ENCODE assay signal across 12 mouse cellular contexts in the genomic region with DNA sequence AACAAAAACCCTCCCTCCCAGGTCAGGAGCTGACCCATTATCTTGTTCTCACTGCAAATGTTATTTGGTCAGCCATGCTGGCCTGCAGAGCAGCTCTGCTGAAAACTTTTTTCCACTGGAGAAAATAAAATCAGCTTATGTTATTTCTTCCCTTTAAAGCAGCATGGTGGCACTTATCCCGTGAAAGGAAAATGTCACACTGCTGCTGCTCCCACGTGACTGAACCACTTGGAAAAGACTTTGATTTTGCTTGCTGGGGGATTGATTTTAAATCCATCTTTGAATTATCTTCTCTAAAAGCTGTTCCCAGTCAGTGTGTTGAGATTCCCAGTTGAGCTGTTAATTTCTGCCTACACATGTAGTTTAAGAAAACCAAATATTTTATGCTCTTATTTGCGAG.
DNase-seq lines count a peak whose midpoint lies in the region; ATAC-seq and TF ChIP-seq lines count a peak whose summit lies in the region.
"Had no signal": no experiment of that assay in that cellular context is flagged by ENCODE, and none has a peak within 500 bp of the region (broad histone marks: within the 10 kb centered on the region; RNA-seq: fewer than 3 reads in every experiment).

No protein-coding gene starts in this region.

- ATAC-seq in forebrain, embryonic 16.5 days: 0 out of 2 replicates have a peak, but pooled peaks have one; percentile 28
- no peak for ATAC-seq in midbrain, embryonic 14.5 days (ENCODE audit: low FRiP score, low TSS enrichment)
- no peak for ATAC-seq in megakaryocyte progenitor cell, adult 5-6 weeks (replicated peaks; ENCODE audit: poor library complexity)

- H3K27me3 ChIP-seq in embryonic facial prominence, embryonic 10.5 days (replicated peaks; ENCODE audit: low read depth, poor library complexity, severe bottlenecking): no peaks in the 10 kb centered on the region
- no peaks in the 10 kb centered on the region for H3K27me3 ChIP-seq in forebrain, embryonic 16.5 days (replicated peaks; ENCODE audit: control insufficient read depth, insufficient read depth, low read length)
- no peaks in the 10 kb centered on the region for H3K27me3 ChIP-seq in midbrain, embryonic 14.5 days (ENCODE audit: control insufficient read depth, insufficient read depth, low read length)
- H3K27me3 ChIP-seq: heart, embryonic 12.5 days; liver, embryonic 15.5 days; megakaryocyte, embryonic 14.5 days had no signal

- H3K27ac ChIP-seq in layer of hippocampus, adult 2 months: peak overlapping the region; percentile 77
- peak overlapping the region; percentile 63 for H3K27ac ChIP-seq in embryonic facial prominence, embryonic 10.5 days (replicated peaks)
- H3K27ac ChIP-seq in forebrain, embryonic 16.5 days (ENCODE audit: low read length): peak overlapping the region; percentile 13; the same call in 1 of the 2 replicates
- no peak overlapping the region for H3K27ac ChIP-seq in midbrain, embryonic 14.5 days (replicated peaks; ENCODE audit: low read depth, low read length)
- H3K27ac ChIP-seq: liver, embryonic 15.5 days had no signal

- TF ChIP-seq CTCF in layer of hippocampus, adult 2 months (conservative IDR thresholded peaks at IDR 0.05): no peak

- no peak overlapping the region for H3K4me2 ChIP-seq in forebrain, embryonic 16.5 days (ENCODE audit: low read length)
- H3K4me2 ChIP-seq in midbrain, embryonic 14.5 days (ENCODE audit: low read length): no peak overlapping the region
- H3K4me2 ChIP-seq: heart, embryonic 12.5 days; liver, embryonic 15.5 days had no signal

- H3K9ac ChIP-seq in forebrain, embryonic 16.5 days (replicated peaks; ENCODE audit: low read depth, low read length): no peak overlapping the region
- H3K9ac ChIP-seq in midbrain, embryonic 14.5 days (replicated peaks; ENCODE audit: low read length): no peak overlapping the region
- H3K9ac ChIP-seq: heart, embryonic 12.5 days; liver, embryonic 15.5 days had no signal

- WGBS in embryonic facial prominence, embryonic 10.5 days: 39% methylated on average over 3 of the region's 3 CpGs
- WGBS in forebrain, embryonic 16.5 days: 29% methylated on average over 3 of the region's 3 CpGs
- 32% methylated on average over 3 of the region's 3 CpGs for WGBS in midbrain, embryonic 14.5 days

- H3K4me1 ChIP-seq in embryonic facial prominence, embryonic 10.5 days: peaks cover 10% of the 10 kb centered on the region
- H3K4me1 ChIP-seq in forebrain, embryonic 16.5 days (replicated peaks; ENCODE audit: control insufficient read depth, insufficient read depth, low read length): 0 out of 2 replicates have a peak, but pooled peaks cover 5% of the 10 kb centered on the region
- 0 out of 2 replicates have a peak, but pooled peaks cover 2% of the 10 kb centered on the region for H3K4me1 ChIP-seq in midbrain, embryonic 14.5 days (ENCODE audit: control insufficient read depth, insufficient read depth, low read length)
- H3K4me1 ChIP-seq: heart, embryonic 12.5 days; liver, embryonic 15.5 days; megakaryocyte, embryonic 14.5 days had no signal

- peak in 1 of 2 experiments; percentile 11 for DNase-seq in layer of hippocampus, adult 2 months (ENCODE audit: low spot score in 2 of 2)
- DNase-seq in layer of hippocampus, postnatal 25 days (ENCODE audit: extremely low spot score in 1 of 2, low spot score in 1 of 2): no peak
- DNase-seq in embryonic facial prominence, embryonic 10.5 days (ENCODE audit: low spot score): no peak
- peak; percentile 49 for DNase-seq in midbrain, embryonic 14.5 days
- no peak for DNase-seq in gastrocnemius, postnatal 14 days
- DNase-seq: cerebellum, postnatal 25 days had no signal

- H3K4me3 ChIP-seq in layer of hippocampus, adult 2 months: no peak overlapping the region
- no peak overlapping the region for H3K4me3 ChIP-seq in embryonic facial prominence, embryonic 10.5 days
- no peak overlapping the region for H3K4me3 ChIP-seq in forebrain, embryonic 16.5 days (replicated peaks; ENCODE audit: low read length)
- no peak overlapping the region for H3K4me3 ChIP-seq in midbrain, embryonic 14.5 days (replicated peaks; ENCODE audit: low read depth, low read length)
- H3K4me3 ChIP-seq: heart, embryonic 12.5 days; liver, embryonic 15.5 days; megakaryocyte, embryonic 14.5 days had no signal

- peaks cover 3% of the 10 kb centered on the region; the same call in 1 of the 2 replicates for H3K9me3 ChIP-seq in embryonic facial prominence, embryonic 10.5 days
- H3K9me3 ChIP-seq in forebrain, embryonic 16.5 days (ENCODE audit: control insufficient read depth, low read length): no peaks in the 10 kb centered on the region
- no peaks in the 10 kb centered on the region for H3K9me3 ChIP-seq in midbrain, embryonic 14.5 days (ENCODE audit: control insufficient read depth, low read length)
- H3K9me3 ChIP-seq: G1E; liver, embryonic 15.5 days had no signal

- no peaks in the 10 kb centered on the region for H3K36me3 ChIP-seq in embryonic facial prominence, embryonic 10.5 days (replicated peaks)
- no peaks in the 10 kb centered on the region for H3K36me3 ChIP-seq in forebrain, embryonic 16.5 days (ENCODE audit: control insufficient read depth, insufficient read depth)
- no peaks in the 10 kb centered on the region for H3K36me3 ChIP-seq in midbrain, embryonic 14.5 days (ENCODE audit: control insufficient read depth, insufficient read depth, low read length)
- H3K36me3 ChIP-seq: G1E; heart, embryonic 12.5 days; liver, embryonic 15.5 days had no signal

- intact Hi-C loops in gastrocnemius, postnatal 14 days (cut with DNase I; ENCODE audit: low total_unique reads): no loop called here
